Mouse (Mus musculus) stomach, embryonic 14.5 days (tissue): ENCODE measurements around the gene 1110059E24Rik. TPM values are rescaled to one million over a fixed set of nuclear protein-coding genes. Genes with fewer than 3 reads are reported as not detected.
"Not testable (repeated sequence)": the region's sequence is repeated elsewhere in the genome, so short reads cannot be mapped to it uniquely, and the experiment has no call there.

ENCODE experiments used
- ATAC-seq: fragments of 200-750 bp; cut with Nextera tagmentation; 2 replicates; pipeline ENCODE4 v1.8.0; 2017; ENCODE audit warnings: low read depth, moderate TSS enrichment; ENCODE audit not compliant: insufficient number of reproducible peaks, insufficient read depth, low FRiP score
- H3K27ac ChIP-seq: fragments of 300-500 bp; sonication (generic); 2 replicates; pipeline ENCODE4 v1.5.1; 2014; ENCODE audit warnings: mild to moderate bottlenecking, low read length, moderate library complexity, mixed read lengths
- H3K27me3 ChIP-seq: fragments of 300-500 bp; sonication (generic); 2 replicates; pipeline ENCODE4 v1.6.1; 2014; ENCODE audit warnings: low read length, control low read depth, mixed read lengths; ENCODE audit not compliant: control insufficient read depth, insufficient read depth
- H3K36me3 ChIP-seq: fragments of 300-500 bp; sonication (generic); 2 replicates; pipeline ENCODE4 v1.6.1; 2014; ENCODE audit warnings: mild to moderate bottlenecking, control low read depth, low read length, moderate library complexity, mixed read lengths; ENCODE audit not compliant: control insufficient read depth, insufficient read depth
- H3K4me1 ChIP-seq: fragments of 300-500 bp; sonication (generic); 2 replicates; pipeline ENCODE4 v1.6.1; 2014; ENCODE audit warnings: low read length, control low read depth, mixed read lengths; ENCODE audit not compliant: control insufficient read depth, insufficient read depth
- H3K4me2 ChIP-seq: fragments of 300-500 bp; sonication (generic); replicated peaks from 2 replicates; pipeline ENCODE4 v1.6.1; 2014; ENCODE audit warnings: low read depth, low read length, control low read depth
- H3K4me3 ChIP-seq: fragments of 300-500 bp; sonication (generic); 2 replicates; pipeline ENCODE4 v1.5.1; 2014; ENCODE audit warnings: low read depth, low read length, control low read depth
- H3K9ac ChIP-seq: fragments of 300-500 bp; sonication (generic); replicated peaks from 2 replicates; pipeline ENCODE4 v1.6.1; 2014; ENCODE audit warnings: low read depth, mild to moderate bottlenecking, control low read depth, low read length, moderate library complexity, mixed read lengths
- H3K9me3 ChIP-seq: fragments of 300-500 bp; sonication (generic); 2 replicates; pipeline ENCODE4 v1.6.1; 2016; ENCODE audit warnings: low read depth, low read length, control low read depth; ENCODE audit not compliant: control insufficient read depth
- WGBS: fragments of 180-500 bp; shearing (Covaris S2); extraction: QIAGEN DNeasy Blood & Tissue Kit; methylation state at CpG from one replicate; pipeline ENCODE4 v1.1.7; 2014; 5-methylcytosine and 5-hydroxymethylcytosine counted together
- polyA plus RNA-seq: library from polyadenylated mRNA; unstranded; fragments of >200 nt; fragmentation: Nextera tagmentation; extraction: Ambion mirVana; gene quantifications from 2 replicates; pipeline ENCODE4 v1.2.1, GENCODE M21; 2014

Gene 1110059E24Rik
- polyA plus RNA-seq, 1 experiment from 2014 or later, result 58.2 TPM

DNA sequence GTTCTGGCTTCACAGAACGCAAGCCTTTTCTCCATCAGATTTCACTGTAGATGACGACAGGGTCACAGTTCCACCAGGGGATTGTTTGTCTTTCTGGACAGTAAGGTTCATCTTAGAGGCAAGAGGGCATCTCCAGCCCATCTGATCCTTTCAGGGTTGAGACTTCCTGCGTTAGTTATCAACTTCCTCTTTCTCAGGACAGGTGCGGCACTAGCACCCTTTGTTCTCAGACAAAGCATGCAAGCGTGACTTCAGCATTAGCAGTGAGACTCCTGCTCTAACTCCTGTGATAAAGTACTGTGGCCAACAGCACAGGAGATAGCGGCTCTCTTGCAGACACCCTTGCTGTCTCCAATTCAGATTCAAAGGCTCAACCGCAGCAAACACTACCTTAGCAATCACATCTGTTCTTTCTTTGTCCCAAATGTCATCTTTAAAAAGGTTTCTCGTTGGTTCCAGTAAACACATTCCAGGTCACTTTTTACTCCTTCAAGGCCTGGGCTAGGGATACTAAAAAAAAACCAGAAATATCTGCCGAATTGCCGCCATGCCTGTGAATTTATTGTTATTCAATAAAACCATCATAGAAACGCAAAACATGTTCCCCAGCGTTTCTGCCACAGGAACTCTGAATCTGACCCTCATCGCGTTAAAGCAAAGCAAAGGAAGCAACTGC is 22.0 kb downstream of the 1110059E24Rik start:
- no peak overlapping the region for H3K4me2 ChIP-seq
- WGBS, result 56% methylated on average over 14 of the region's 14 CpGs
- no peak overlapping the region for H3K9ac ChIP-seq
- no peaks in the 10 kb centered on the region for H3K4me1 ChIP-seq
- no peak overlapping the region for H3K27ac ChIP-seq
- no peak for ATAC-seq
- no peaks in the 10 kb centered on the region for H3K9me3 ChIP-seq
- no peaks in the 10 kb centered on the region for H3K36me3 ChIP-seq
- no peak overlapping the region for H3K4me3 ChIP-seq
- H3K27me3 ChIP-seq, result no peaks in the 10 kb centered on the region

- H3K27me3 ChIP-seq, result no peaks in the 10 kb centered on the region
- no peaks in the 10 kb centered on the region for H3K4me1 ChIP-seq
- no peak for ATAC-seq
- H3K4me3 ChIP-seq, result no peak overlapping the region
- 27% methylated on average over 1 of the region's 1 CpGs for WGBS
- no peaks in the 10 kb centered on the region for H3K36me3 ChIP-seq
- no peak overlapping the region for H3K9ac ChIP-seq
- H3K9me3 ChIP-seq, result no peaks in the 10 kb centered on the region
- no peak overlapping the region for H3K4me2 ChIP-seq
- H3K27ac ChIP-seq, result no peak overlapping the region; the same call in 1 of the 2 replicates
Observed at GRCm38 (mm10) chr19:21629501-21629900, 23.3 kb downstream of the 1110059E24Rik start.

GRCm38 (mm10) chr19:21629030-21629429 is 23.7 kb downstream of the 1110059E24Rik start:
- H3K9ac ChIP-seq, result no peak overlapping the region
- H3K4me1 ChIP-seq, result no peaks in the 10 kb centered on the region
- 84% methylated on average over 1 of the region's 1 CpGs for WGBS
- ATAC-seq, result no peak
- H3K4me2 ChIP-seq, result no peak overlapping the region
- no peak overlapping the region for H3K27ac ChIP-seq
- no peaks in the 10 kb centered on the region for H3K27me3 ChIP-seq
- no peaks in the 10 kb centered on the region for H3K36me3 ChIP-seq
- no peak overlapping the region for H3K4me3 ChIP-seq
- H3K9me3 ChIP-seq, result no peaks in the 10 kb centered on the region

GRCm38 (mm10) chr19:21628440-21628839 is 24.3 kb downstream of the 1110059E24Rik start:
- not testable (repeated sequence) for H3K36me3 ChIP-seq, H3K9me3 ChIP-seq, H3K4me2 ChIP-seq, H3K27ac ChIP-seq, H3K4me1 ChIP-seq, H3K4me3 ChIP-seq, H3K9ac ChIP-seq, H3K27me3 ChIP-seq
- ATAC-seq, result 0 out of 2 replicates have a peak, but pooled peaks have one; percentile 49
- 64% methylated on average over 8 of the region's 11 CpGs for WGBS

- Histone ChIP-seq H3K9me3 (no peaks in the 10 kb centered on the region), H3K4me2 (no peak overlapping the region), H3K4me1 (no peaks in the 10 kb centered on the region), H3K36me3 (no peaks in the 10 kb centered on the region), H3K27me3 (no peaks in the 10 kb centered on the region), H3K27ac (no peak overlapping the region), H3K4me3 (no peak overlapping the region), H3K9ac (no peak overlapping the region)
- ATAC-seq, result no peak
- WGBS, result 84% methylated on average over 6 of the region's 6 CpGs
Observed at GRCm38 (mm10) chr19:21626271-21626988, 26.3 kb downstream of the 1110059E24Rik start.

GRCm38 (mm10) chr19:21624148-21624535 is 28.6 kb downstream of the 1110059E24Rik start:
- no peak for ATAC-seq
- no peak overlapping the region for H3K9ac ChIP-seq
- no peak overlapping the region for H3K4me2 ChIP-seq
- H3K4me3 ChIP-seq, result no peak overlapping the region
- no peaks in the 10 kb centered on the region for H3K4me1 ChIP-seq
- H3K27me3 ChIP-seq, result no peaks in the 10 kb centered on the region
- H3K36me3 ChIP-seq, result no peaks in the 10 kb centered on the region
- H3K27ac ChIP-seq, result no peak overlapping the region
- 85% methylated on average over 4 of the region's 4 CpGs for WGBS
- no peaks in the 10 kb centered on the region for H3K9me3 ChIP-seq

DNA sequence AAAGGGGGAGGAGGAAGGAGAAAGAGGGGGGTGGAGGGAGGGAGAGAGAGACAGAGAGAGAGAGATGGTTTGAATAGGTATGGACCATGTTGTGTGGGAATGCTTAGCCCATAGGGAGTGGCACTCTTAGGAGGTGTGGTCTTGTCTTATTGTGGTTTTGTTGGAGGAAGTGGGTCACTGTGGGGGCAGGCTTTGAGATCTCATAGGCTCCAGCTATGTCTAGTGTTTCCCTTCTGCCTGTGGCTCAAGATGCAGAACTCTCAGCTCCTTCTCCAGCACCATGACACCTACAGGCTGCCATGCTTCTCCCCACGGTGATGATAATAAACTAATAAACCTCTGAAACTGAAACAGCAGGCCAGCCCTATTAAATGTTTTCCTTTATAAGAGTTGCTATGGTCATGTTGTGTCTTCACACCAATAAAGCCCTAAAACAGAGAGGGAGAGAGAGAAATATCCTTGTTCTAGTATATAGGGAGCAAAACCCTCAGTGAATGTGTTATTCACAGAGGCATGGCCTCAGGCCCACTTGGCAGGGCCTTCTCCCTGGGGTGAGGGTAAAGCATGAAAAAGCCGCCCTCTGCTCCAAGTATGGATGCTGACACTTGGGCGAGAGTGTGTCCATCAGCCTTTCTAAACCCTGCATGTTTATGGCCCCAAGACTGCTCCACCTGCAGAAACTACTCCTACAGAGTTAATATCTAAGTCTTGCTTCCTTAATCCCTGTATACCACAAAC is 29.2 kb downstream of the 1110059E24Rik start:
- Histone ChIP-seq H3K27me3 (no peaks in the 10 kb centered on the region), H3K4me3 (no peak overlapping the region), H3K4me1 (no peaks in the 10 kb centered on the region), H3K36me3 (no peaks in the 10 kb centered on the region), H3K4me2 (no peak overlapping the region), H3K27ac (no peak overlapping the region), H3K9me3 (no peaks in the 10 kb centered on the region), H3K9ac (no peak overlapping the region)
- no peak for ATAC-seq
- WGBS, result 82% methylated on average over 3 of the region's 3 CpGs

- 91% methylated on average over 3 of the region's 3 CpGs for WGBS
- H3K27me3 ChIP-seq, result no peaks in the 10 kb centered on the region
Observed at GRCm38 (mm10) chr19:21615801-21616200, 37.0 kb downstream of the 1110059E24Rik start.

More at GRCm38 (mm10) chr19:21615801-21616200, 37.0 kb downstream of the 1110059E24Rik start:
- no peak for ATAC-seq
- H3K4me2 ChIP-seq, result no peak overlapping the region
- H3K4me3 ChIP-seq, result no peak overlapping the region
- H3K9me3 ChIP-seq, result no peaks in the 10 kb centered on the region
- H3K36me3 ChIP-seq, result no peaks in the 10 kb centered on the region
- H3K27ac ChIP-seq, result no peak overlapping the region
- H3K4me1 ChIP-seq, result no peaks in the 10 kb centered on the region
- no peak overlapping the region for H3K9ac ChIP-seq
